Mouse (Mus musculus) kidney, postnatal 0 days (tissue): ENCODE results near the gene Nell2. TPM values are rescaled to one million over a fixed set of nuclear protein-coding genes. Genes with fewer than 3 reads are reported as not detected.

Experiments used
- ATAC-seq: fragments of 200-750 bp; cut with Nextera tagmentation; replicated peaks from 2 replicates; pipeline ENCODE4 v1.8.0; 2017; ENCODE audit warnings: low read depth, moderate number of reproducible peaks, moderate TSS enrichment, moderate library complexity; ENCODE audit not compliant: low FRiP score
- DNase-seq: peaks from one replicate; pipeline ENCODE4 v3.0.0-alpha.2; 2016; ENCODE audit warnings: low spot score
- H3K27ac ChIP-seq: fragments of 300-500 bp; sonication (generic); 2 replicates; pipeline ENCODE4 v1.5.1; 2014; ENCODE audit warnings: mild to moderate bottlenecking
- H3K27me3 ChIP-seq: fragments of 300-500 bp; sonication (generic); 2 replicates; pipeline ENCODE4 v1.6.1; 2014; ENCODE audit warnings: low read length, mixed read lengths; ENCODE audit not compliant: insufficient read depth
- H3K36me3 ChIP-seq: fragments of 300-500 bp; sonication (generic); 2 replicates; pipeline ENCODE4 v1.6.1; 2014; ENCODE audit warnings: low read length, mixed read lengths; ENCODE audit not compliant: insufficient read depth
- H3K4me1 ChIP-seq: fragments of 300-500 bp; sonication (generic); replicated peaks from 2 replicates; pipeline ENCODE4 v1.6.1; 2014; ENCODE audit warnings: antibody characterized with exemption, low read length, mixed read lengths; ENCODE audit not compliant: insufficient read depth
- H3K4me2 ChIP-seq: fragments of 300-500 bp; sonication (generic); 2 replicates; pipeline ENCODE4 v1.6.1; 2014; ENCODE audit warnings: mild to moderate bottlenecking, low read length, moderate library complexity, mixed read lengths
- H3K4me3 ChIP-seq: fragments of 300-500 bp; sonication (generic); replicated peaks from 2 replicates; pipeline ENCODE4 v1.5.1; 2014; ENCODE audit warnings: low read depth, low read length
- H3K9ac ChIP-seq: fragments of 300-500 bp; sonication (generic); 2 replicates; pipeline ENCODE4 v1.6.1; 2014; ENCODE audit warnings: low read depth, low read length
- H3K9me3 ChIP-seq: fragments of 300-500 bp; sonication (generic); replicated peaks from 2 replicates; pipeline ENCODE4 v1.6.1; 2016; ENCODE audit warnings: low read length, inconsistent platforms, mixed read lengths
- CTCF ChIP-seq: IDR thresholded peaks from 2 replicates; pipeline ENCODE4 v1.5.1; 2016; ENCODE audit warnings: antibody characterized with exemption, low read depth, mild to moderate bottlenecking, moderate library complexity
- WGBS: fragments of 180-500 bp; shearing (Covaris S2); extraction: QIAGEN DNeasy Blood & Tissue Kit; methylation state at CpG from one replicate; pipeline ENCODE4 v1.1.7; 2014; 5-methylcytosine and 5-hydroxymethylcytosine counted together
- polyA plus RNA-seq: library from polyadenylated mRNA; unstranded; fragments of >200 nt; fragmentation: Nextera tagmentation; extraction: Ambion mirVana; gene quantifications from 2 replicates; pipeline ENCODE4 v1.2.1, GENCODE M21; 2015

Gene Nell2
- polyA plus RNA-seq, 1 experiment from 2014 or later = 8.2 TPM

DNA sequence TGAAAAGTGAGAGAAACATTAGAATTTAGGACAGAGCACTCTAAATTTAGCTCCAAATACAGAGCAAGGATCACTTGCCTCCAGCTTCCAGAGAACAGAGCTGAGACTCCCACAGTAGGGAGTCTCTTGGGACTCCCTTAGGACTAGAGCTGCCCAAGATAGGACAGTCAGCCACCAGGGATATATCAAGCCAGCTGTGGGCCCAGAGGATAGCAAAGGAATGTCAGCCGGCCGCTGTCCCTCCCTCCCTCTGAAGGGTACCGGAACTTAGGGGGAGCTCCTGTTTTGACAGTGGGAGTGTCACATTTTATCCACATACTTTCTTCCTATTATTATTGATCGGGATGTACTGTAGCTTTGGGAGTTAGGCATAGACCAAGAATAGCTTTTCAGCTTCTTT lies 319.2 kb downstream of the Nell2 start:
- Histone ChIP-seq H3K36me3 (no peaks in the 10 kb centered on the region), H3K4me3 (no peak overlapping the region), H3K27me3 (no peaks in the 10 kb centered on the region), H3K9me3 (no peaks in the 10 kb centered on the region), H3K4me2 (no peak overlapping the region), H3K4me1 (no peaks in the 10 kb centered on the region), H3K9ac (no peak overlapping the region), H3K27ac (no peak overlapping the region)
- ATAC-seq (no peak), DNase-seq (peak; percentile 12)
- WGBS = 48% methylated on average over 4 of the region's 4 CpGs
- no peak for TF ChIP-seq CTCF

DNA sequence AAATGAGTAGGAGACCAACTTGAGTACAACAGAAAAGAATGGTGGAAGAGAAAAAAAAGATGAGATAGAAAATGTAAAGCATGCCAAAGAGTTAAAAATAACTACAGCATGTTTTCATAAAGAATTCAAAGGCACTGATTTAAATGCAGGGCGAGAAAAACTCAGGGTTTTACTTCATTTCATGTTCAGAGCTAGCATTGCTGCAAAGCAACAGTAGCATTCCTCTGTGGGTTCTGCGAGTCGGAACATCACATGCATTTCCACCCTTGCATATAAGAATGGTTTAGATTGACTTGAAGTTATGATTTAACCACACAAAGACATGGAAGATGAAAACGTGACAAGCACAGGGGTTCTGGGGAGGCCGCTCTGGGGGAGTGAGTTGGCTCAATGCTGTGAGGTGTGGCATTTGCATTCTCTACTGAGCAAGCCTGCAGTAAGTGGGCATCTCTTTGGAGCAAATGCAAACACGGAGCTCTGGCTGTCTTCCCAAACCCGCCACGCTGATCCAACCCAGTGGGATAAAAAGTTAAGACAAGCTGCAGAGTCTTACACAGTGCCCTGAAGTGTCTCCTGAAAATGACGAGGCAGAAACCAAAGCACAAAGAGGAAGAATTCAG lies 334.6 kb downstream of the Nell2 start:
- H3K9ac ChIP-seq = no peak overlapping the region
- no peak for TF ChIP-seq CTCF
- H3K4me3 ChIP-seq = no peak overlapping the region
- H3K27me3 ChIP-seq = no peaks in the 10 kb centered on the region
- 61% methylated on average over 9 of the region's 9 CpGs for WGBS
- no peak for DNase-seq
- H3K4me2 ChIP-seq = no peak overlapping the region
- no peak for ATAC-seq
- H3K36me3 ChIP-seq = no peaks in the 10 kb centered on the region
- no peaks in the 10 kb centered on the region for H3K9me3 ChIP-seq
- H3K27ac ChIP-seq = no peak overlapping the region
- H3K4me1 ChIP-seq = no peaks in the 10 kb centered on the region

DNA sequence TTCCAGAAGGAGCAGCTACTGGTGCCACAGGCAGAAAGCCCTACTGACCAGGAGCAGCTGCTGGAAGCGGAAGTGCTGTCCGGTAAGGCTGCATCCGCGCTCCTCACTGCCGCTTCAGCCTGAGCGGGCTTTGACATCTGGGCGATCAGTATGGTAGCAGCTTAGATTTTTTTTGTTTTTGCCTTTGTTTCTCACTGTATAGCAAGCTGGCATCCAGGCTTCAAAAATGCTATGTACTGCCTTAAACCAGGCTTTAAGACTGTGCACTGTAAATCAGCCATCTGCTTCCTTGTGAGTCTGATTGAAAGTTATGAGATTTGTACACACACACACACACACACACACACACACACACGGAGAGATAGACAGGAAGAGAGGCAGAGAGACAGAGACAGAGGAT lies 335.4 kb downstream of the Nell2 start:
- no peaks in the 10 kb centered on the region for H3K27me3 ChIP-seq
- no peaks in the 10 kb centered on the region for H3K9me3 ChIP-seq
- WGBS = 78% methylated on average over 8 of the region's 8 CpGs
- ATAC-seq = no peak
- no peaks in the 10 kb centered on the region for H3K36me3 ChIP-seq
- H3K9ac ChIP-seq = no peak overlapping the region
- no peak overlapping the region for H3K4me3 ChIP-seq
- no peak for DNase-seq
- TF ChIP-seq CTCF = no peak
- no peak overlapping the region for H3K4me2 ChIP-seq
- H3K27ac ChIP-seq = no peak overlapping the region
- H3K4me1 ChIP-seq = no peaks in the 10 kb centered on the region

DNA sequence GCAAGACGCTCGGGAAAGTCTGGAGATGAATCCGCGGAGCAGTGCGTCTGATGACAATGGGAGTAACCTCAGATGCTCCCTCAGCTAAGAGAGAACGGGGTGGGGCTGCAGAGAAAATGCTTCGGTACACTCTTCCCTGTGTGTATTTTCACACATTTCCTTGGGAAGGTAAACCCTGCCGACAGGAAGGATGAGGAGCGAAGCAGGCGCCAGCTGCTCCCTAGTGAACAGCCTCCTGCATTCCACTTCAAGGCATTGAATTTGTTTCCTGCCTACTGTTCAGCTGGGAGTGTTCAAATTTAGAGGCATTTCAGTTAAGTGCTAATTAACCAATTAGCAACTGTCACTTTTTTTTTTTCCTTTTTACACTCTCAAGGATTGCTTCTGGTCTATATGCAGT lies 342.1 kb downstream of the Nell2 start:
- H3K4me1 ChIP-seq = no peaks in the 10 kb centered on the region
- no peak overlapping the region for H3K27ac ChIP-seq
- H3K9ac ChIP-seq = no peak overlapping the region
- DNase-seq (no peak), ATAC-seq (no peak)
- WGBS = 40% methylated on average over 10 of the region's 10 CpGs
- no peaks in the 10 kb centered on the region for H3K27me3 ChIP-seq
- no peak overlapping the region for H3K4me3 ChIP-seq
- H3K36me3 ChIP-seq = no peaks in the 10 kb centered on the region
- no peaks in the 10 kb centered on the region for H3K9me3 ChIP-seq
- TF ChIP-seq CTCF = no peak
- no peak overlapping the region for H3K4me2 ChIP-seq

DNA sequence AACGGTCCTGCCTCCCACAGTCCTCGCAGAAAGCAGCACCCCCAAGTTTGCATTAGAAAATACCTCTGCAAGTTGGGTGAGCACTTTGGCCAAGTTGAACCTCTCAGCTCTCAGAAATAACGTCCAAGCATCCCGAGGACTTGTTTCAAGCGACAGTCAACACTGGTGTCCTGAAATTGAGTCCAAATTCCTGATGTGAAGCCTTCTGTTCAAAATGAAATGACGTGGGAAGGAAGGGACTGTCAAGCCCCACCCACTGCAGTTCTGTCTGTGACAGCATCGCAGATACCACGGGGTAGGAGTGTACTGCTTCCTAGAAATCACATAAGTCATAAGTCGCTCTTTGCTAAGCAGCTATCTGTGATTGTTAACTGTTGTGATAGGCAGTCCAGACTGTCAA lies 342.9 kb downstream of the Nell2 start:
- Histone ChIP-seq H3K4me1 (no peaks in the 10 kb centered on the region), H3K27ac (no peak overlapping the region), H3K9me3 (no peaks in the 10 kb centered on the region), H3K4me3 (no peak overlapping the region), H3K36me3 (no peaks in the 10 kb centered on the region), H3K9ac (no peak overlapping the region), H3K4me2 (no peak overlapping the region), H3K27me3 (no peaks in the 10 kb centered on the region)
- TF ChIP-seq CTCF = no peak
- WGBS = 43% methylated on average over 9 of the region's 9 CpGs
- DNase-seq = peak; percentile 16
- ATAC-seq = no peak

DNA sequence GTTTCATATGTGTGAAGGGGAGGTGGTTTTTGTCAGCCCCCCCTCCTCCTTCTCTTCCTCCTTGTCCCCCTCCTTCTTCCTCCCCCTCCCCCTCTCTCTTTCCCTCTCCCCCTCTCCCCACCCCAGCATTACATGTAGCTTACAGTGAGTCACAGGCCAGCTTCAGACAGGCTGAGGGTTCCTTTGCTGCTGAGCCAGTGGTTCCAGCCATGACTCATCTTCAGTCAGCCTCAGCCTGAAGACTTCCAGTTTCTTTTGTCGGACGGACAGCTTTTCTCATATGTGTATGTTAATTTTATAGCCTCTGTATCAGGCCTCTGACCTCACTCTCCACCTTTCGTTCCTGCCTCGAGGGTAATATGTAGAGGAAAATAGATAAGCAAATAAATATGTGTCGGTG lies 344.9 kb downstream of the Nell2 start:
- WGBS = 64% methylated on average over 5 of the region's 5 CpGs
- no peaks in the 10 kb centered on the region for H3K4me1 ChIP-seq
- no peak overlapping the region for H3K27ac ChIP-seq
- no peaks in the 10 kb centered on the region for H3K36me3 ChIP-seq
- no peaks in the 10 kb centered on the region for H3K9me3 ChIP-seq
- no peak for TF ChIP-seq CTCF
- no peak overlapping the region for H3K4me3 ChIP-seq
- no peak overlapping the region for H3K9ac ChIP-seq
- H3K4me2 ChIP-seq = no peak overlapping the region
- ATAC-seq (no peak), DNase-seq (no peak)
- H3K27me3 ChIP-seq = no peaks in the 10 kb centered on the region

DNA sequence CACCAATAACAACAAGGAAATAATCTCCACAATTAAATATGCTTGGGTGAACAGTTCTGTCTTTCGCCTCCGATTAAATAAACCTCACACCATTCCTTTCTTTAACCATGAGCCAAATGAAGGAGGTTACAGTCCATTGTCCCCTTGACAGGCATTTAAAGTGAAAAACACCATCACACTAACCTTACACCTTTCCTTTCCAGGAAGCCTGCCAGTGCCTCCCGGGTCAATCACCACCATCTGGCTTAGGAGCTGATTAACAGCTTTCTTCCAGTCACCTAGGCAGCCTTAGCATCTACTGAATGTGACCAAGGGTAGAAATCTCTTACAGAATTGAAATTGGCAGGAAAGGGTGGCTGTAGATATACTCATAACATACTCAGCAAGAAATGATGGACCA lies 371.5 kb downstream of the Nell2 start:
- H3K9ac ChIP-seq = no peak overlapping the region
- H3K9me3 ChIP-seq = no peaks in the 10 kb centered on the region
- no peak for TF ChIP-seq CTCF
- 0 out of 2 replicates have a peak, but pooled peaks have one; percentile 21 for ATAC-seq
- no peak overlapping the region for H3K4me3 ChIP-seq
- peak; percentile 74 for DNase-seq
- no peaks in the 10 kb centered on the region for H3K36me3 ChIP-seq
- H3K4me2 ChIP-seq = no peak overlapping the region
- H3K27me3 ChIP-seq = no peaks in the 10 kb centered on the region
- WGBS = 15% methylated on average over 3 of the region's 3 CpGs
- H3K4me1 ChIP-seq = no peaks in the 10 kb centered on the region
- H3K27ac ChIP-seq = no peak overlapping the region
